Mouse (Mus musculus) layer of hippocampus, postnatal 36 days (tissue): Measurements from ENCODE around the gene Nkpd1. TPM values are rescaled to one million over a fixed set of nuclear protein-coding genes. Genes with fewer than 3 reads are reported as not detected.
"Not testable (repeated sequence)": the region's sequence is repeated elsewhere in the genome, so short reads cannot be mapped to it uniquely, and the experiment has no call there.

ENCODE experiments used
- DNase-seq, 2 experiments: peaks; one replicate each; pipeline ENCODE4 v3.0.0; 2022
- total RNA-seq, 2 experiments: library from RNA; stranded (reverse); gene quantifications; 2 replicates each; pipeline ENCODE4 v1.2.3; 2021

Gene Nkpd1
- total RNA-seq, 2 experiments from 2014 or later, result 0.37 to 0.48 TPM

DNA sequence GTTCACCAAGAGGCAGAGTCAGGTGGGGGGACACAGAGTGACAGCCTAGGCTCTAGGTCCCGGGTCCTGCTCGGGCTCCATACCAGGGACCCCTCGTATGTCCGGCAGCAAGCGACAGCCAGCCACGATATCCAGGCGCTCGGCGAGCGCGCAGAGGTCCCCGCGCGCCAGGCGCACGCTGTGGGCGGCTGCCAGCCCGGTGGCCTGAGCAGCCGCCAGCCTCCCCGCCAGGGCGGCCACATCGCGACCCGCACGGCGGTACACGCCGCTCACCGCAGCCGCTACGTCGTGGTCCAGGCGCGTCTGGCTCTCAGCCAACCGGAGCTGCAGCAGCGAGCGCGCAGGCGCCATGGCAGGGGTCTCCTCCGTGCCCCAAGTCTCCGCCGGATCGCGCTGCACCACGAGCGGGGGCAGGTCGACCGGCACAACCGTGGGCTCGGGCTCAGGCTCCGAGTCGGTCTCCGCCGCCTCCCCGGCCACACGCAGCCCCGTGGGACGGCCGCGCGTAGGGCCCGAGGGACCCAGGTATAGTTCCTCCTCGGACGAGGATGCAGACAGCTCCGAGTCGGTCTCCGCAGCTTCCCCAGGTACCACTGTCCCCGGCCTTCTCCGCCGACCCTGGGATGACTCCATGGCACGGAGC, 10.5 kb upstream of the Nkpd1 start:
- DNase-seq, result no peak

DNA sequence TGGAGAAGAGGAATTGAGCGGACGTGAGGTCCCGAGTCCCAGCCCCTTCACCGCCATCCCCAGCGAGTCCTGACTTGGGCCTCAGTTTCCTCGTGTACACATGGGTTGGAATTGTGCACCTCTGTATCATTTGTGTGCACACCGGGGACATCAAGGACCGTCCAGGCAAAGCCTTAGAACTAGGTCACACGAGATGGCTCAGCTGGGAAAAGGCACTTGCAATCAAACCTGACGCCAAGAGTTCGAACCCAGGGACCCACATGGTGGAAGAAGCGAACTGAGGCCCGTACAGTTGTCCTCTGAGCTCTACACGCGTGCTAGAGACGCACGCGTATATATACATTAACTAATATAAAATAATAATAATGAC, 10.0 kb upstream of the Nkpd1 start:
- DNase-seq, result no peak

DNA sequence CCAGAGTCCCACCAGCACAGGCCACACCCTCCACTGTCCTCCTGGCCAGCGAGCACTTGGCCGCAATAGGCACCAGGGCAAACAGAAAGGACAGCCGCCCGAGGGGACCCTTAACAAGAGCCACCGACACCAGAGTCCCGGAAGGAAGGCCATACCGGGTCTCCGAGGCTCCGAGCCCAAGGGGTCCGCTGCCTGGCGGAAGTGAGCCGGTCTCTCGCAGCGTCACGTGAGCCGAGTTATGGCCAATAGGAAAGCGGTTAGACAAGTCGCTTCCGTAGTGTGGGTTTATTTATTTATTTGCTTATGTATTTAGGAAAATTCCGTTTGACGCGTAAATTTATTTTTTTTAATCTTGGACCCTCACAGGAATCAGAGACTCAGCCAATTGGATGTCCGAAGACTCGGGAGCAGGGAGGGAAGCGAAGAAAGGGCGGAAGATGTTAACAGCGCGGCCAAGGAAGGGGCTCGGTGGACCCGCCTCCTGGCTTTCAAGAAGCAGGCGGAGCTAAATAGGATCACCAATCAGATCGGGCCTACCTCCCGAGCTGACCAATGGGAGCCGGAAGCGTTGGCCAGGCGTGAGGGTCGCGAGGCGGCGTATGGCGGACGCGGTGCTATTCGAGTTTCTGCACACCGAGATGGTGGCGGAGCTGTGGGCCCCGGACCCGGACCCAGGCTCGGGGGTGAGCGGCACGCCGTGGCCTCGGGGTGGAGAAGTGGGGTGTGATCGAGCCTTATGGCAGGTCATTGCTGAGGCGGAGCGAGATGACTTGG, 9.3 kb upstream of the Nkpd1 start, which contains the start of the genes Bloc1s3 and Trappc6a:
TSS of gene Bloc1s3 (minus strand) at position 218 of the 774 bp plus-strand sequence.
TSS of gene Trappc6a (plus strand) at position 246 of the 774 bp plus-strand sequence.
- DNase-seq, result peak; percentile 91 to 92

DNA sequence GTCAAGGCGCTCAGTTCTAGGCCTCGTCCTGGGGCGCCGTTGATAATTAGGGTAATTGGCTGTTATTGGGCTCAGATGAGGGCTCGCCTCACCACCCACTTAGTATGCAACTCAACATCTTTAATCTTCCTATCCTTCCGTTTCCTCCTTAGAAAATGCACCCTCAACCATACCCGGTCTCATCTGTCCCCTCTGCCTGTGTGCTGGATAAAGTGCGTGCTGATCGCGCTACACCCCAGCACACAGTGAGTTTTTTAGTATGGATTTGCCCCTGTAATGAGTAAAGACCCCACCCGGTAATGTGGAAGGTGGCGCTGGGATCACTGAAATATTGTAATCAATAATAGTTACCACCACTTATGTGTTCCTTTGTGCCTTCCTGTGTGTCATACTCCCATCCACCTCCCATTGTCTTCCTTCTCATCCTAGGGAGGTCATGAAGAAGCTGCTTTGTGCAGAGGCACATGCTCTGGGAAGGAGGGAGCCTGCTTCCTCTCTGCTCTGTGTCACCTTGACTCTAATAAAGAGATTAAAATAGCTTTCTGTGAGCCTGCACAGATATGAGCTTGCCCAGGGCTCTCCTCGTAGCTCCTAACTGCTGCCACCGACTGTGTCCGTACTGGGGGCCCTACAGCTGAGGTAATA, 8.6 kb upstream of the Nkpd1 start:
- no peak for DNase-seq

DNA sequence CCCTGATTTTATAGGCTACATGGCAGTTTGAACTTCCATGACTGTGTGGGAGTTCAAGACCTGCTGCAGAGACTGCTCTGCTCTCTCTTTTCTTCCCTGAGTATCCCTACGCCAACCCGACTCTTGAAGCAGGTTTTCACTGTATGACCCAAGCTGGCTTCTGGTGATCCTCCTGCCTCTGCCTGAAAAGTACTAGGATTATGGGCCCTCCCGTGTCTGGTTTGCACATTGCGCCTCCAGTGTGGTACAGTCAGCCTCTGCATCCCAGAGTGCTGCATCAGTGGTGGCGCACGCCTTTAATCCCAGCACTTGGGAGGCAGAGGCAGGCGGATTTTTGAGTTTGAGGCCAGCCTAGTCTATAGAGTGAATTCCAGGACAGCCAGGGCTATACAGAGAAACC, 7.9 kb upstream of the Nkpd1 start:
- DNase-seq, result no peak

DNA sequence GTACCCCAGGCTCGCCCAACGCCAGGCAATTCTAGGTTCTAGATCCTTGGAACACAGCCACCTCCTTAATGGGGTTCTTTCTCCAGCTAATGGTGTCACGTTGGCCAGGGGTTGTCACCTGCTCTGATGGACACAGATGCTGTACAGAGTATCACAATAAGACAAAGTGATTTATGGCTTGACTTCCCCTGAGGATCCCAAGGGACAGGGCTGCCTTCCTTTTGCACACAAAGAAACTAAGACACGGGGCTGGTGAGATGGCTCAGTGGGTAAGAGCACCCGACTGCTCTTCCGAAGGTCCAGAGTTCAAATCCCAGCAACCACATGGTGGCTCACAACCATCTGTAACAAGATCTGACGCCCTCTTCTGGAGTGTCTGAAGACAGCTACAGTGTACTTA, 5.7 kb upstream of the Nkpd1 start:
- DNase-seq, result not testable (repeated sequence)

DNA sequence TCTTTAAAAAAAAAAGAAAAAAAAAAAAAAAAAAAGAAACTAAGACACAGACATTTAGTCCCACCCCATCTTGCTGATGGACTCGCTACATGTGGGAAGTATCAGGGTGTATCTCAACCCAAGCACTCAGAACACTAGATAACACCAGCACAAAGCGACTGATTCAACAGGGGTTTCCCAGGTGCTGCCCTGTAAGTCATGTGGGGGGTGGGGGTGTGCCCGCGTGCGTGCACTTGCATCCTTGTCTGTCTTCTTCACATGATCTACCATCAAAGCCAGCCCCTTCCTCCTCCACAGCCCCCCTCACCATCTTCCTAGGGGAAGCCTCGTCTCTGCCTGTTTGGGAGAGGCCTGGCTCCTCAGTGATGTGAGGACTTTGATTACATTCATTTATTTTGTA, 5.3 kb upstream of the Nkpd1 start:
- DNase-seq, result no peak

DNA sequence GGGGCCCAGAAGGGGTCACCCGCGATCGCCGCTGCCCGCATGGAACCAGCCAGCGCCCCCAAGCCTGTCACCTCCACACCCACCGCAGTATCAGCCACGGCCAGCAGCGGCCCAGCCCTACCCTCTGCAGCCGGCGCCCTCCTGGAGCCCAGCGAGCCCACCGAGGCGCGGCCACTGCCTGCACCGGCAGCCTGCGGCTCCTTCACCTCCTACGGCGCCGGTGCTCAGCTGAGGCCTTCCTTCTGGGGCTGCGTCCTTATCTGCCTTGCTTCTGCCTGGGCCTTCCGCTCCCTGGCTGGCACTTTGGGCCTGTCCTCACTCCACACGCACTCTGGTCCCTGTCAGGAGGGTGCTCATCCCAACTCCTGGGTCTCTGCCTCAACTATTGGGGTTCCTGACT, 2.4 kb downstream of the Nkpd1 start:
- no peak for DNase-seq

DNA sequence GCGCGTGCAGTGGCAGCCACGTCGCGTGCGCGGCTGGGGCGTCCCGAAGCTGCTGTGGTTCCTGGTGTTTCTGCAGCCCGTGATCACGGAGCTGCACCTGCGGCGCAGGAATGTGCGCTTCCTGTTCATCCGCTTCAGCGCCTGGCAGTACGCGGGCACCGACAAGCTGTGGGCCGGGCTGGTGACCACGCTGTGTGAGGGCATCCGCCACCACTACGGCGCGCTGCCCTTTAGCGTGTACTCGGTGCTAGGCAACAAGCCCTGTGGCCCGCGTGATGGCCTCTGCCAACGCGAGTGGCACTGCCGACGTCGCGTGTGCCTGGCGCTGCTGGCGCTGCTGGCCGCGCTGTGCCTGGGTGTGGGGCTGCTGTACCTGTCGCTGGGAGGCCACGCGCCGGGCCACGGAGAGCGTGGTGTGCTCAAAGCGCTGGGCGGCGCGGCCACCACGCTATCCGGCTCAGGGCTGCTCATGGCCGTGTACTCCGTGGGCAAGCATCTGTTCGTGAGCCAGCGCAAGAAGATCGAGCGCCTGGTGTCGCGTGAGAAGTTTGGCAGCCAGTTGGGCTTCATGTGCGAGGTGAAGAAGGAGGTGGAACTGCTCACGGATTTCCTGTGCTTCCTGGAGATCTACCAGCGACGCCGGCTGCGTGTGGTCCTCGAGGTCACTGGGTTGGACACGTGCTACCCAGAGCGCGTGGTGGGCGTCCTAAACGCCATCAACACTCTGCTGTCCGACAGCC, 5.5 kb downstream of the Nkpd1 start:
- DNase-seq, result no peak

DNA sequence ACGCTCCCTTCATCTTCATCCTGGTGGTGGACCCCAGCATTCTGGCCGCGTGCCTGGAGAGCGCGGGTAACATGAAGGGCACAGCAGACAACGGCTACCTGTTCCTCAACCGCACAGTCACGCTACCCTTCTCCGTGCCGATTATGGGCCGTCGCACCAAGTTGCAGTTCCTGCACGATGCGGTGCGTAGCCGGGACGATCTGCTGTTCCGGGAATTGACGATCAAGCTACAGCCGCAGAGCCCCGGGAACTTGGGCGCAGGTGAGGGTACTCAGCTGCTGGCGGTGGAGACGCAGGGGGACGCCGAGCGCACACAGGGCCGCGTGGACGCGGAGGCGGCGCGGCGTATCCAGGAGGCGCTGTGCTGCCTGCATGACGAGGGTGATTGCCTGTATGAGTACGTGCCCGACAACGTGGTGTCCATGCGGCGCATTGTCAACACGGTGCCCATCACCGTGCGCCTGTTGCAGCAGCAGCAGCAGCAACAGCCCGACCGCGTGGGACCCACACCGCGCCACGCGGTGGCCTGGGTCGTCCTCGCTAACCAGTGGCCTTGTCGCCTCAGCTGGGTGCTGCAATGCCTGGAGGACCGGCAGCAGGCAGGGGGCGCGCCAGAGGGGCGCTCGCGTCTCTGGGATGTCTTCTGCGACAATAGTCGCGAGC, 6.2 kb downstream of the Nkpd1 start:
- DNase-seq, result peak; percentile 76 to 77

DNA sequence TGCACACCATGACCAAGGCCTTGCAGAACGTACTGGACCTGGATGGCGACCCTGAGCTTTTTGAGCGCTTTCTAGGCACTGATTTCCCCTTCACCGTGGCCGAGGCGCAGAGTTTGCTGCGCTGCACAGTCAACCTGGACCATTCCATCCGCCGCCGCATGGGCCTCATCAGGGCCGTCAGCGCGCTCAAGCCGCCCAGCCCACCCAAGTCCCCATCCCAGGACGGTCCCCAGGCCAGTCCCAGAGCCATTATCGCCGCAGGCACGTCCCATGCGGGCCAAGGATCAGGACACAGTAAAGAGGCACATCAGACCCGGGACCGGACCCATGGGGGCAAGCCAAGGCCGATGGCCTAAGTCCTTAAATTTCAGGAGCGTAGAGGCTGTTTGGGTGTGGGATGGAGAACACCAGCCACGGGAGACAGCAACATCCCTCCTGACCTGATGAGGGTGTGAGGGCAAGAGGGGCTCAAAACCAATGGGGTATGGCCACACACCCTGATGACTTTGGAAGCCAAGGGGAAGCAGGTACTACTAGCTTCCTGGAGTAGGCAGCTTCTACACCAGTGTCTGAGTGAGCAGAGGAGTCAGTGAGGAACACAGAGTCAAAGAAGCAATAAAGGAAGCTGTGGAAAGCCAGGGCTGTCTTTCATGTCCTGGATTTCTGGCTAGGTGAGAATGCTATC, 6.9 kb downstream of the Nkpd1 start:
- no peak for DNase-seq

DNA sequence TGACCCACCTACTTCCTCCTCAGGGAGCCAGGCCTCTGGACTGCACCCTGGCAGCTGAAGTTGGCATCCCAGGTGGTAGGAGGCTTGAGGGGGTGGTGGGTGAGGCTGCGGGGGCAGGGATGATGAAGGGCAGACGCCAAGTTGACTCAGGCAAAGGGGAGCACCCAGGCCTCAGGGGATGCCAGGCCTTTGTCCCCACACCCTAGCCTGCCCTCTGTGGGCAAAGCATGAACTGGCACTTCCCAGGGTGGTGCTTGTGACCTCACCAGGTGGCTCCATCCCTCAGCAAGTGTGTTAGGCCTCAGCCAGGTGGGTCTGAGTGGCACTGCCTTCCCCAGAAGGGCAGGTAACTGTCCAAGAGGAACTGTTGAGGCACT, 7.5 kb downstream of the Nkpd1 start:
- DNase-seq, result no peak

DNA sequence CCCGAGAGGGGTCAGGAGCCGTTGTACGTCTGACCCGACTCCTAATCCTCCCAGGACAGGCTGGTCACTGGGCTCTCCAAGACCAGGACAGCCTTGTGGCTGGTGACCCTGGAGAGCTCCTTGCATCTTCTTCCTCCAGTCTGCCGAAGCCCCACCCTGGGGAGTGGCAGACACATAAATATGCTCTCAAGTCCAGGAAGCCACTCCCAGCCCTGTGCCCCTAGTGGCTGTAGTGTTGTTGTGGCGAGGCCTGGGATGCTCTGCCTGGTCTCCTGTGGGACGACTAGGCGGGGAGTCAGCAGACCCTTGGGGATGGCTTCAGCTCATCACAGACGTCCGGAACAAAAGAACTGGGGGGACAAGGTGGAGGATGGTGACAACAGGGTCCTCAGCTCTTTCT, 13.4 kb downstream of the Nkpd1 start:
- no peak for DNase-seq

DNA sequence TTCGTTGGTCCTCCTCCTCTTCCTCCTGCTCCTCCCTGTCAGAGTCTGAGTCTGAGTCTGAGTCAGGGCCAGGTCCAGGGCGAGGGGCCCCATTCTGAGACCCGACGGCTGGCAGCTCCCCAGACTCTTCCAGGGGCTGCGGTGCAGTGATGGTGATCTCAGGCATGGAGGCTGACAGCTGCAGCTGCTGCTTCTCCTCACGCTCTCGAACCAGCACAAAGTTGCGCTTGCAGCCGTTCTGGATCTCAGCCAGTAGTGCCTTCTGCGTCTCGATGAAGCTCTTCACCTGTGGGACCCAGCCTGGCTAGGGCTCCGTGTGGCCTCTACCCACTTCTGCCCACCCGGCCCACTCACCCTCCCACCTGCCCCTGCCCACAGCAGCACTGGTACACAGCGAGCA, 14.6 kb downstream of the Nkpd1 start:
- no peak for DNase-seq

DNA sequence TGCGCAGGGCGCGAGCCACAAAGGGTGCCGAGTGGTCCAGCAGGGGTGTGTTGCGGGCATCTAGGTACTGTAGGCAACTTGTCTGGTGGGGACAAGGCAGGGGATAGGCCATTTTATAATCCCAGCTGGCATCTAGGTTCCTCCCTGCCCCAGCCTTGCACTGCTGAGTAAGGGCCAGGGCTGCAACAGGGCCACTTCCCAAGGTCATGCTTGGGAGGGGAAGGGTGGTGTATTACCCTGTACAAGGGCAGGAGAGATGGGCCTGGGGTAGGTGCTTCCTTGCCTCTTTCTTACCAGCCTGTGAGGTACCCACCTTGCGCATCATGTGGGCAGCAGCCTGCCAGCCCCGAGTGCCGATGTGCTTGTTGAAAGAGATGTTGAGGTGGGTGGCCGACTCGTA, 17.0 kb downstream of the Nkpd1 start:
- DNase-seq, result no peak

DNA sequence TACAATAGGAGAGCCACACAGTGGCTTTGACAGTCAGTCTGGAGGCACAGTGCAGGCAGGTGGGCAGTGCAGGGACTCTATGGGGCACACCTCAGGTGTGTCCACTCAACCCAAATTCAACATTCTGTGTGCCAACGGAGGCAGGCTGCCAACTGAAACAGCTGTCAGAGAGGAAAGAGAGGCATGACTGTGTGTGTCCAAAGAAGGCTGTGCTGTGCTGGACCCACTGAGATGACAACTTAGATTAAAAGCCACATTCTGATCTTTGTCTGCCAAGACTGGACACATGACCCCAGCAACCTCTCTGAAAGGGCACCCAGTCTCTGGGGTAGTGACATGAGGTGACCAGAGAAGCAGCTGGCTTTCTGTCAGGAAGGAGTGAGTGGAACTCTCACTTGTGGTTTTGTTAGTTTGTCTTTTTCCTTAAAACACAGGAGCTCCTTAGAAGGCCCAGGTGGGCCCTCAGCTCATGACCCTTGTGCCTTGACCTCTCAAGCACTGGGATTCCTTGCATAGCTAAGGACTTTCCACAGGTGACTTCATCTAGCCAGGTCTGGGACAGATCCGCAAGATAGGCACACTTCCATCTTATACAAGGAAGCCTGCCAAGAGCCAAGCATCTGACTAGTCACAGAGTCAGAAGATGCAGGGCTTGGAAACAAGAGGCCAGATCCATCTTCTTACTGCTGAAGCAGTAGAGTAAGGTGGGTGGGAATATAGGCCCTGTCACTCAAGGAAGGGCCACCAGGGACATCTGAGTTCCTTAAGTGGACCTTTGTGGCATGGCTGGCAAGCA, 23.3 kb downstream of the Nkpd1 start:
- no peak for DNase-seq

DNA sequence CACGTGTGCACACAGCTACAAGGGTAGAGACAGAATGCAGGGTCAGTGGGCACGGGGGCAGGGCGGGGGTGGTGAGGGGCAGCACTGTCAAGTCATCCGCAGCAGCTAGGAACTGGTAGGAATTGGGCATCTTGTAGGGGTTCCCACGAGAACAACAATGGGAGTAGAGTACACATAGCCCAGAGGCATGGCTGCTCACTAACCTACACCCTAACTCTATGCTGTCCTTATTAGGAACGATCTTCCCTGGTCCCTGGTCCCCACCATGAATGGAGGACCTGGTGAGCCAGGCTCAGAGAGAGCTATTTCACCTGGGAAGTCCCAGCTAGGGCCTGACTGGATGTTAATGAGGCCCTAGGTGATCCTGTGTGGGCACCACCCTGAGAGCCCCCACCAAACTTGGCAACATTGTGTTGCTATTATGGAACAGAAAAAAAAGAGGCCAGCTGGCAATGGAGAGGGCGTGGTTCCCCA, 24.1 kb downstream of the Nkpd1 start:
- DNase-seq, result no peak

DNA sequence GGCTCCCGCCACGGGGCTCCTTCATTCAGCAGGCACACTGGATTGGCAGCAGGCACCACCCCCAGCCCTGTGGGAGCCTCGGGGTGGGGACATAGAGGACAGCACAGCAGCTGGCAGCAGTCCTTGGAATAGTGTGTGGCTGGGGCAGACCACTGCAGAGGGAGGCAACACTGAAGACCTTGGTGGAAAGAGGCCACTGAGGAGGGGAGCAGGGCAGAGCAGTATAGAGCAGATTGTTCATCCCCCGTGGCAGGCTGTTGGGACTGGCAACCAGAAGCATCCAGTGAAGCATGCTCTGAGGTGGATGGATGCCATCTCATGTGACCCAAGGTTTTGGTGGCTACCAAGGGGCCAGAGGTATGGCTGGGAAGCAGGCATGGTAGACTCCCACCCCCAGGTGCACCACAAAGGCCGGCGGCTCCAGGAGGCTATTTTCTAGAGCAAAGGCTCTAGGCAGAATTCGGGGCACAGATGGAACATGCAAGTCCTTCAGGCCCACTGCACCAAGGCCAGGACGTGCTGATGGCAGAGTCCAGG, 24.6 kb downstream of the Nkpd1 start:
- DNase-seq, result peak; percentile 34 to 36

DNA sequence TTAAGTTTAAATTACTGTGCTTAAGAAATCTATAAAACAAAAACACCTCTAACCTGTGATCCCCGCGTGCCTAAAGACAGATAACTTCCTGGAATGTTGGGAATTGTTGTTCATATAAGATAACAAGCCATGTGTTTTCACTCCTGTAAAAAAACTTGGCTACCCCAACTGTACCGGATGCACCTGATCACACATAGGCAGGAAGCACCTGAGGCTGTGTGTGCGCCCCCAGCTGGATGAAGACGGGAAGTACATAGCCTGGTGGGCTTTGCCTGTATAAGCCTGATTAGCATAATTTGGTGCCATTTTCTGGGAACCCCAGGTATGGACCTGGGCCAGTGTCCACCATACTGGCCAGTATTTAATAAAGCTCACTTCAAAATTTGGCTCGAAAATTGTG, 25.9 kb downstream of the Nkpd1 start:
- no peak for DNase-seq

DNA sequence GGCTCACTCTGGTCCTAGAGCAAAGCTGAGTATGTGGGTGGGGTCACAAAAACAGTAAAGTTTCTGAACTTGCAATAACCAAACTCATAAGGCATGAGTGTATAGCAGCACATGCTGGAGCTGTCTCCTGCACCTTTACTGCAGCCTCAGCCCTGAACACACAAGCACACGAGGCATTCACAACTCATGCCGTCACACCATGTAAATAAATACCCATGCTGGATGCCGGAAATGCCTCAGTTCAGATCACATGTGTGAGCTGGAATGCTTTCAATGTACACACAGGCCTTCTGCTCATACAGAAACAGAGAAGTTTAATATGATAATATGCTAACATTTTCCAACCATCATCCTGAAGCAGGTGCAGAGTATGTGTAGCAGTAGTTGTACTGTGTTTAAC, 28.4 kb downstream of the Nkpd1 start:
- no peak for DNase-seq
